Mouse (Mus musculus): ENCODE data around the gene Ahsg.
A peak's percentile ranks its signal among the peaks of the same experiment; 100 is the strongest.

Gene Ahsg

DNA sequence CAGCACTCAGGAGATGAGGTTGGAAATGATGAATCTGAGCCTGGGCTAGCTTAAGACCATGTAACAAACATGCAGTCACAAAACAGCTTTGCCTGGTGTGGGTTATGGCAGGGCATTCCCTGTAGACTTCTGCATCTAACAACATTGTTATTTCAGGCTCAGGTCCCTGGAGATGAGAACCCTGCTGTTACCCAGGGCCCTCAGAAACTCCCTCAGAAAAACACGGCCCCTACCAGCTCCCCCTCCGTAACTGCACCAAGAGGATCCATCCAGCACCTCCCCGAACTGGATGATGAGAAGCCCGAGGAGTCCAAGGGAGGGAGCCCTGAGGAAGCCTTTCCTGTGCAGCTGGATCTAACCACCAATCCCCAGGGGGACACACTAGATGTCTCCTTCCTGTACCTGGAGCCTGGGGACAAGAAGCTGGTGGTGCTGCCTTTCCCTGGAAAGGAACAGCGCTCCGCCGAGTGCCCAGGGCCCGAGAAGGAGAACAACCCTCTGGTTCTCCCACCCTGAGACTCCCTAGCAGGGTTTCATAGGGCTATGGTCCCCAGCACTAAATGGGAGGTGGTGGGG lies 48.1 kb downstream of the Ahsg start:
- no peak for DNase-seq (ENCODE audit: low read depth, low spot score)

DNA sequence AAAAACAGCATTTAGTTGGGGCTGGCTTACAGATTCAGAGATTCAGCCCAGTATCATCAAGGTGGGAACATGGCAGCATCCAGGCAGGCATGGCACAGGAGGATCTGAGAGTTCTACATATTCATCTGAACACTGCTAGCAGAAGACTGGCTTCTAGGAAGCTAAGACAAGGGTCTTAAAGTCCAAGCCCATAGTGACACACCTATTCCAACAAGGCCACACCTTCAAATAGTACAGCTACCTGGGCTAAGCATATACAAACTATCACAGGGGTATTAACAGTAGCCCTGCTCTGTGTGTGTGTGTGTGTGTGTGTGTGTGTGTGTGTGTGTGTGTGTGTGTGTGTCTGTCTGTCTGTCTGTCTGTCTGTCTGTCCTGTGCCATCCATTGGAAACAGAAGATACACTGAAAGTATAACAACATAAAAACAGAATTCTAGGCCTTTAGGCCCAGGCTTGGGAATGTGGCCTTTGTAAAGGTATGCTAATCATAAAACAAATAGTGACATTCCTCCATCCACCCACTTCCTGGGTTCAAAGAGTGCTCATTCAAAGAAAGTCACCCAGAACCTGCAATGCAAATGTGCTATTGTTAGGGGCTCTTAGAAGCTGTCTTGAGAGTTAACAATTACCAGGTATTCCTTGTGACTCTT lies 50.9 kb downstream of the Ahsg start:
- DNase-seq (ENCODE audit: low read depth, low spot score) = peak; percentile 70

DNA sequence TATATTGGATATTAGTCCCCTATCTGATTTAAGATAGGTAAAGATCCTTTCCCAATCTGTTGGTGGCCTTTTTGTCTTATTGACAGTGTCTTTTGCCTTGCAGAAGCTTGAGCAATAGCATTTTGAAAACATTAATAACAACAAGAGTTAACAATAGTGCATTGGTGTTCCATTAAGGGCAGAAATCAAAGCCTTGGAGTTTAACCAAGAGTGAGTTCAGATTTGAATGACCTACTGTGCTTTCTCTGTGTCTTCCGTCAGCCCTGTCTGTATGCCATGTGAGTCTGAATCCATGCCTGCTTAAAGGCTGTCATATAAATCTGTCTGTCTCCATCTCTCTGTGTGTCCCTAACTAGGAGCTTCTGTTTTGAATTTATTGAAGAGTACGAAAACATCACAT lies 56.3 kb downstream of the Ahsg start:
- DNase-seq (ENCODE audit: low read depth, low spot score) = no peak

Measured in ES-CJ7 (cell line).